Mouse (Mus musculus) hindbrain, embryonic 11.5 days (tissue): ENCODE data around the gene Exoc7. TPM values are rescaled to one million over a fixed set of nuclear protein-coding genes. Genes with fewer than 3 reads are reported as not detected.
A peak's percentile ranks its signal among the peaks of the same experiment; 100 is the strongest.
"Not testable (repeated sequence)": the region's sequence is repeated elsewhere in the genome, so short reads cannot be mapped to it uniquely, and the experiment has no call there.

ENCODE experiments used
- ATAC-seq: fragments of 200-750 bp; cut with Nextera tagmentation; 2 replicates; pipeline ENCODE4 v1.8.0; 2017; ENCODE audit warnings: mild to moderate bottlenecking, moderate TSS enrichment, moderate library complexity; ENCODE audit not compliant: low FRiP score
- DNase-seq: peaks from one replicate; pipeline ENCODE4 v3.0.0-alpha.2; 2015; ENCODE audit warnings: low spot score
- H3K27ac ChIP-seq: fragments of 300-500 bp; sonication (generic); 2 replicates; pipeline ENCODE4 v1.5.1; 2014; ENCODE audit warnings: mild to moderate bottlenecking, low read depth, low read length
- H3K27me3 ChIP-seq: fragments of 300-500 bp; sonication (generic); 2 replicates; pipeline ENCODE4 v1.6.1; 2014; ENCODE audit warnings: mild to moderate bottlenecking, low read length, moderate library complexity, mixed read lengths; ENCODE audit not compliant: control insufficient read depth, insufficient read depth
- H3K36me3 ChIP-seq: fragments of 300-500 bp; sonication (generic); 2 replicates; pipeline ENCODE4 v1.6.1; 2014; ENCODE audit warnings: mild to moderate bottlenecking, low read length, moderate library complexity, mixed read lengths; ENCODE audit not compliant: control insufficient read depth, insufficient read depth
- H3K4me1 ChIP-seq: fragments of 300-500 bp; sonication (generic); replicated peaks from 2 replicates; pipeline ENCODE4 v1.6.1; 2014; ENCODE audit warnings: low read length, mixed read lengths; ENCODE audit not compliant: control insufficient read depth, insufficient read depth
- H3K4me2 ChIP-seq: fragments of 300-500 bp; sonication (generic); replicated peaks from 2 replicates; pipeline ENCODE4 v1.6.1; 2014; ENCODE audit warnings: mild to moderate bottlenecking, low read depth, low read length
- H3K4me3 ChIP-seq: fragments of 300-500 bp; sonication (generic); 2 replicates; pipeline ENCODE4 v1.5.1; 2014; ENCODE audit warnings: low read depth, low read length
- H3K9ac ChIP-seq: fragments of 300-500 bp; sonication (generic); 2 replicates; pipeline ENCODE4 v1.6.1; 2014; ENCODE audit warnings: low read depth, low read length
- H3K9me3 ChIP-seq: fragments of 300-500 bp; sonication (generic); 2 replicates; pipeline ENCODE4 v1.6.1; 2016; ENCODE audit warnings: low read length; ENCODE audit not compliant: control insufficient read depth
- WGBS: fragments of 180-500 bp; shearing (Covaris S2); extraction: QIAGEN DNeasy Blood & Tissue Kit; methylation state at CpG from one replicate; pipeline ENCODE4 v1.1.7; 2014; 5-methylcytosine and 5-hydroxymethylcytosine counted together
- polyA plus RNA-seq: library from polyadenylated mRNA; unstranded; fragments of >200 nt; fragmentation: Nextera tagmentation; extraction: Ambion mirVana; gene quantifications from 2 replicates; pipeline ENCODE4 v1.2.1, GENCODE M21; 2014

The Exoc7 gene
- polyA plus RNA-seq, 1 experiment from 2014 or later: 68.3 TPM

GRCm38 (mm10) chr11:116280751-116281663 is 26.0 kb downstream of the Exoc7 start, which contains the start of gene Galr2:
Galr2 (plus strand) TSS chr11:116280939.
- no peaks in the 10 kb centered on the region for H3K9me3 ChIP-seq
- H3K27me3 ChIP-seq: peaks cover 54% of the 10 kb centered on the region
- peak within 1 kb of the TSS; percentile 42 for H3K4me2 ChIP-seq
- WGBS: 7% methylated on average over 48 of the region's 48 CpGs
- peaks cover 10% of the 10 kb centered on the region for H3K4me1 ChIP-seq
- H3K36me3 ChIP-seq: no peaks in the 10 kb centered on the region
- H3K27ac ChIP-seq: no peak within 1 kb of the TSS
- DNase-seq (peak; percentile 54), ATAC-seq (no peak)
- H3K4me3 ChIP-seq: peak within 1 kb of the TSS; percentile 27
- peak within 1 kb of the TSS; percentile 41; the same call in 1 of the 2 replicates for H3K9ac ChIP-seq

- not testable (repeated sequence) for H3K27ac ChIP-seq, H3K9ac ChIP-seq, H3K4me2 ChIP-seq, H3K9me3 ChIP-seq, H3K36me3 ChIP-seq, ATAC-seq, H3K4me3 ChIP-seq, DNase-seq
- 83% methylated on average over 1 of the region's 1 CpGs for WGBS
- H3K27me3 ChIP-seq: peaks cover 24% of the 10 kb centered on the region
- peaks cover 14% of the 10 kb centered on the region for H3K4me1 ChIP-seq
Observed at GRCm38 (mm10) chr11:116277184-116277583, 29.8 kb downstream of the Exoc7 start.

GRCm38 (mm10) chr11:116274045-116274666 is 32.9 kb downstream of the Exoc7 start, which contains the start of gene Srp68:
Srp68 (minus strand) TSS chr11:116274217.
- H3K27me3 ChIP-seq: no peaks in the 10 kb centered on the region
- peak; percentile 96 for ATAC-seq
- H3K9ac ChIP-seq: peak within 1 kb of the TSS; percentile 84
- peak; percentile 90 for DNase-seq
- peak within 1 kb of the TSS; percentile 84 for H3K4me2 ChIP-seq
- peaks cover 7% of the 10 kb centered on the region; the same call in 1 of the 2 replicates for H3K4me1 ChIP-seq
- no peaks in the 10 kb centered on the region for H3K9me3 ChIP-seq
- H3K36me3 ChIP-seq: no peaks in the 10 kb centered on the region
- peak within 1 kb of the TSS; percentile 90 for H3K4me3 ChIP-seq
- H3K27ac ChIP-seq: peak within 1 kb of the TSS; percentile 83
- 4% methylated on average over 32 of the region's 32 CpGs for WGBS

GRCm38 (mm10) chr11:116273469-116274044 is 33.5 kb downstream of the Exoc7 start:
- Histone ChIP-seq H3K4me3 (peak overlapping the region; percentile 90), H3K36me3 (no peaks in the 10 kb centered on the region), H3K4me2 (peak overlapping the region; percentile 84), H3K27me3 (no peaks in the 10 kb centered on the region), H3K9me3 (no peaks in the 10 kb centered on the region), H3K4me1 (peaks cover 7% of the 10 kb centered on the region; the same call in 1 of the 2 replicates), H3K9ac (peak overlapping the region; percentile 84), H3K27ac (peak overlapping the region; percentile 83; the same call in 1 of the 2 replicates)
- under 1% methylated on average over 39 of the region's 39 CpGs for WGBS
- DNase-seq (no peak), ATAC-seq (peak; percentile 68)

- 62% methylated on average over 12 of the region's 12 CpGs for WGBS
Observed at GRCm38 (mm10) chr11:116272589-116273468, 34.2 kb downstream of the Exoc7 start.

GRCm38 (mm10) chr11:116269560-116269959 is 37.5 kb downstream of the Exoc7 start:
- H3K36me3 ChIP-seq: peaks cover 10% of the 10 kb centered on the region; the same call in 1 of the 2 replicates
- no peak for ATAC-seq

More at GRCm38 (mm10) chr11:116272589-116273468, 34.2 kb downstream of the Exoc7 start:
- ATAC-seq (no peak), DNase-seq (no peak)
- H3K9ac ChIP-seq: peak overlapping the region; percentile 84
- no peaks in the 10 kb centered on the region for H3K27me3 ChIP-seq
- no peaks in the 10 kb centered on the region for H3K9me3 ChIP-seq
- peak overlapping the region; percentile 90 for H3K4me3 ChIP-seq
- H3K27ac ChIP-seq: no peak overlapping the region
- peaks cover 7% of the 10 kb centered on the region; the same call in 1 of the 2 replicates for H3K4me1 ChIP-seq
- peak overlapping the region; percentile 84 for H3K4me2 ChIP-seq
- peaks cover 3% of the 10 kb centered on the region; the same call in 1 of the 2 replicates for H3K36me3 ChIP-seq

GRCm38 (mm10) chr11:116268313-116268712 is 38.7 kb downstream of the Exoc7 start:
- 94% methylated on average over 6 of the region's 6 CpGs for WGBS
- H3K27ac ChIP-seq: no peak overlapping the region
- no peaks in the 10 kb centered on the region for H3K27me3 ChIP-seq

More at GRCm38 (mm10) chr11:116269560-116269959, 37.5 kb downstream of the Exoc7 start:
- WGBS: 93% methylated on average over 8 of the region's 8 CpGs
- no peaks in the 10 kb centered on the region for H3K27me3 ChIP-seq
- H3K27ac ChIP-seq: no peak overlapping the region
- H3K9me3 ChIP-seq: no peaks in the 10 kb centered on the region
- no peak overlapping the region for H3K4me2 ChIP-seq
- peaks cover 7% of the 10 kb centered on the region; the same call in 1 of the 2 replicates for H3K4me1 ChIP-seq
- no peak for DNase-seq
- H3K9ac ChIP-seq: no peak overlapping the region
- no peak overlapping the region for H3K4me3 ChIP-seq

More at GRCm38 (mm10) chr11:116268313-116268712, 38.7 kb downstream of the Exoc7 start:
- DNase-seq: no peak
- peaks cover 13% of the 10 kb centered on the region; the same call in 1 of the 2 replicates for H3K36me3 ChIP-seq
- no peak for ATAC-seq
- H3K9ac ChIP-seq: no peak overlapping the region
- no peak overlapping the region for H3K4me3 ChIP-seq
- no peaks in the 10 kb centered on the region for H3K9me3 ChIP-seq
- peaks cover 7% of the 10 kb centered on the region; the same call in 1 of the 2 replicates for H3K4me1 ChIP-seq
- no peak overlapping the region for H3K4me2 ChIP-seq
